Mouse (Mus musculus) adipose tissue, adult 10 weeks (tissue): ENCODE results near the gene Prnp. TPM values are rescaled to one million over a fixed set of nuclear protein-coding genes. Genes with fewer than 3 reads are reported as not detected.

ENCODE experiments used
- polyA plus RNA-seq: library from polyadenylated mRNA; stranded (reverse); fragments of 350-450 nt; fragmentation: Illumina TruSeq; extraction: RNeasy Lipid Tissue Mini Kit (QIAGEN cat#74804); gene quantifications from one replicate; pipeline ENCODE4 v1.2.3, GENCODE M21; 2014; ENCODE audit warnings: low read depth, low replicate concordance

Prnp gene
- 245 TPM for polyA plus RNA-seq

DNA sequence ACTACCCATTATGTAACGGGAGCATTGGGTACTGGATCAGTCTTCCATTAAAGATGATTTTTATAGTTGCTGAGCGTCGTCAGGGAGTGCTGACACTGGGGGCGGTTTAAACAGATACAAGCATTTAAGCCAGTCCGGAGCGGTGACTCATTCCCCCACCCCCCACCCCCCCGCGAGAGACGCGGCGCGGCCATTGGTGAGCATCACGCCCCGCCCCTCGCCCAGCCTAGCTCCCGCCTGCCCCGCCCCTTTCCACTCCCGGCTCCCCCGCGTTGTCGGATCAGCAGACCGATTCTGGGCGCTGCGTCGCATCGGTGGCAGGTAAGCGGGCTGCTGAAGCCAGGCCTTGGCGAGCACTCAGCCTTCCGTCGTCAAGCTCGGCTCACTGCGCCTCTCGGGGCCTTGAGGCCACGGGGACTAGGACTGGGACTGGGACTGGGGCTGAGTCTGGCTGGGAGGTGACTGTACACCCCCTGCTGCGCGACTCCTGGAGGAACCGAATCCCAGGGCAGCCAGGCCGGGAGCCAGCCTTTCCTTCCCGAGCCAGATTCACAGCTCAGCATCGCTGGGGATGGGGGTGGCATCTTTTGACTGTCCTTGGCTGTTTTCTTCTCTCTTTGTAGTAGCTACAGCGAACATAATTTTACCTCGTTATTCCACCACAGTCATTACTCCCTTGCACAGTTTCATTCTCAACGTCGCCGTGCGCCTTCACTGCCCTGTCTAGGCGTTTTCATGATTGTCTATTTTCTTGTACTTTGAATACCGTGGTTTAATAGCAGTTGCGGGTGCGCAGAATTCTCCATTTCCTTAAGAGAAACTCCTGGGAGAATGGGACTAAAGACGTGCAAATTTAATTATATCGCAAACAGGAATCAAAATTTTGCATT is at the start of gene Prnp, which contains the start of gene Prn:
Prnp (plus strand) TSS at position 246 of the 890 bp plus-strand sequence.
Prn (plus strand) TSS at position 275 of the 890 bp plus-strand sequence.

DNA sequence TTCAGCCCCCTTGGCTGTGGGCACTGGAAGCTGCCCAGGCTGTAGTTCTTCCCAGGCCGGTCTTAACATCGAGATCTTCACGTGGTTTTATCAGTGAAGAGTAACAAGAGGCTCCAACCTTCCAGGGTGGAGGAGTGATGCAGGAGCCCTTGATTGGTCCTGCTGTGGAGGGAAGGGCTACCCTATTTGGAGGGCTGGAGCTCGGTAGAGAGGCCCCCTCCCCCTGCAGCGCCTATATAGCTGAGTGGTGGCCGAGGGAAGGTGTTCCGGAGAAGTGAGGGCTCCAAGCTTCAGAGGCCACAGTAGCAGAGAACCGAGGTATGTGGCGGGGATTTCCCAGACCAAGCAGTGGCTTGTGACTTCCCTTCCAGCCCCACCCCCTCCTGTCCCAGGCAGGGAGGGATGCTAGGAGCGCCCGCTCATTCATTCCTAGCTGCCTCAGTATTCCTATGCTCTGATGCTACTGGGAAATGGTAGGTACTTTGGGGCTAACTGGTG is 40.9 kb downstream of the Prnp start, which contains the start of gene Prnd:
Prnd (plus strand) TSS at position 264 of the 498 bp plus-strand sequence.

Other genes starting within 250 kb of the Prnp start
- 0.20 TPM for gene Erv3, start 50.2 kb upstream of the Prnp start, polyA plus RNA-seq
- not detected for gene Prn, start within 50 bp of the Prnp start, polyA plus RNA-seq
- 11.5 TPM for gene Prnd, start 40.9 kb downstream of the Prnp start, polyA plus RNA-seq
- 18.4 TPM for gene Rassf2, start 120.3 kb downstream of the Prnp start, polyA plus RNA-seq
- 12.7 TPM for gene Slc23a2, start 235.2 kb downstream of the Prnp start, polyA plus RNA-seq